Mouse (Mus musculus): ENCODE data around the gene Gm21969.

Gene Gm21969

GRCm38 (mm10) chr4:139602357-139603244 lies at the start of gene Gm21969:
Gene Gm21969 (plus strand): TSS chr4:139603186.
- peak; percentile 78 for DNase-seq (ENCODE audit: low spot score)

GRCm38 (mm10) chr4:139555235-139555634 lies 47.8 kb upstream of the Gm21969 start:
- no peak for DNase-seq (ENCODE audit: low spot score)

- DNase-seq (ENCODE audit: low spot score), result no peak
These were observed 47.0 kb upstream of the Gm21969 start for GRCm38 (mm10) chr4:139555951-139556350.

GRCm38 (mm10) chr4:139568361-139568760 lies 34.6 kb upstream of the Gm21969 start:
- DNase-seq (ENCODE audit: low spot score), result no peak

- no peak for DNase-seq (ENCODE audit: low spot score)
These were observed 32.2 kb upstream of the Gm21969 start for GRCm38 (mm10) chr4:139570756-139571155.

- no peak for DNase-seq (ENCODE audit: low spot score)
These were observed 30.0 kb upstream of the Gm21969 start for GRCm38 (mm10) chr4:139572928-139573512.

GRCm38 (mm10) chr4:139574156-139574798 lies 28.7 kb upstream of the Gm21969 start:
- DNase-seq (ENCODE audit: low spot score), result peak; percentile 100

GRCm38 (mm10) chr4:139574799-139575672 lies 27.9 kb upstream of the Gm21969 start:
- peak; percentile 45 for DNase-seq (ENCODE audit: low spot score)

GRCm38 (mm10) chr4:139575673-139576003 lies 27.3 kb upstream of the Gm21969 start:
- DNase-seq (ENCODE audit: low spot score), result peak; percentile 37

GRCm38 (mm10) chr4:139576251-139576880 lies 26.6 kb upstream of the Gm21969 start:
- DNase-seq (ENCODE audit: low spot score), result no peak

- no peak for DNase-seq (ENCODE audit: low spot score)
These were observed 26.0 kb upstream of the Gm21969 start for GRCm38 (mm10) chr4:139577006-139577405.

GRCm38 (mm10) chr4:139578389-139578788 lies 24.6 kb upstream of the Gm21969 start:
- DNase-seq (ENCODE audit: low spot score), result no peak

GRCm38 (mm10) chr4:139579003-139579402 lies 24.0 kb upstream of the Gm21969 start:
- no peak for DNase-seq (ENCODE audit: low spot score)

- DNase-seq (ENCODE audit: low spot score), result no peak
These were observed 23.5 kb upstream of the Gm21969 start for GRCm38 (mm10) chr4:139579466-139579865.

GRCm38 (mm10) chr4:139580663-139581336 lies 22.2 kb upstream of the Gm21969 start:
- DNase-seq (ENCODE audit: low spot score), result peak; percentile 39

- no peak for DNase-seq (ENCODE audit: low spot score)
These were observed 21.4 kb upstream of the Gm21969 start for GRCm38 (mm10) chr4:139581427-139582051.

GRCm38 (mm10) chr4:139582346-139582745 lies 20.6 kb upstream of the Gm21969 start:
- no peak for DNase-seq (ENCODE audit: low spot score)

GRCm38 (mm10) chr4:139582903-139583302 lies 20.1 kb upstream of the Gm21969 start:
- DNase-seq (ENCODE audit: low spot score), result no peak

GRCm38 (mm10) chr4:139583629-139584245 lies 19.2 kb upstream of the Gm21969 start:
- DNase-seq (ENCODE audit: low spot score), result no peak

- no peak for DNase-seq (ENCODE audit: low spot score)
These were observed 18.3 kb upstream of the Gm21969 start for GRCm38 (mm10) chr4:139584704-139585103.

Data from retina, embryonic 14.5 days (tissue).